Mouse (Mus musculus): Measurements from ENCODE around the gene Gm10160.

DNA sequence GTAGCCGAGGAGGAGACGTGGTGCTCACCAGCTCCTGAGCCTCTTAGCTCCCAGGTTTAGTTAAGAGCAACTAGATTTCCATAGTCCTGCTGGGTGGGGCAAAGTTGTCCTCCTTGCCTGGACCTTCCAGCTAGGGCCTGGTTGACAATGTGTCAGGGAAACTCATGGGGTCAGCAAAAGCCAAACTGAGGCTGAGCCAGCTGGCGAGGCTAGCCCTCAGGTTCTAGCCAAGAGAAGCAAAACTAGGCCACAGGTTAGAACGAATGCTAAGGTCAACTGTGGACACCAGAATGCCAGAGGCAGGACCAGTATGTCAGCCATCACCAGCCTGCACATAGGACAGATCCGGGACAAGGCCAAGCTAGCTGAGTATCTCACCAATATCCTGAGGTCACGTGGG is 14.2 kb downstream of the Gm10160 start:
- TF ChIP-seq CTCF (IDR thresholded peaks at IDR 0.05; ENCODE audit: borderline replicate concordance, insufficient read depth, low read depth, low read length) (no peak), POLR2A (IDR thresholded peaks at IDR 0.05; ENCODE audit: borderline replicate concordance, insufficient read depth, low read length) (no peak)

Data from cerebellum, adult 2 months (tissue).